Mouse (Mus musculus) MEL (cell line): ENCODE data around the gene Frat1. TPM values are rescaled to one million over a fixed set of nuclear protein-coding genes. Genes with fewer than 3 reads are reported as not detected.

Experiments
- DNase-seq: peaks from one replicate; pipeline ENCODE4 v3.0.0; 2011; ENCODE audit warnings: low read depth, low spot score
- H3K27ac ChIP-seq: 2 replicates; pipeline ENCODE4 v1.5.1; 2012; ENCODE audit warnings: low read depth, mild to moderate bottlenecking, control low read depth, low read length, moderate library complexity; ENCODE audit not compliant: control insufficient read depth
- H3K27me3 ChIP-seq, 2 experiments: fragments of 150-350 bp in 1 of 2; sonication (generic) in 1 of 2; 2 replicates each; pipeline ENCODE4 v1.6.1; 2012; ENCODE audit warnings: low read length in 2 of 2, mild to moderate bottlenecking in 2 of 2, improper control_type of control experiment in 1 of 2, moderate library complexity in 1 of 2; ENCODE audit not compliant: insufficient read depth in 2 of 2, control insufficient read depth in 1 of 2
- H3K36me3 ChIP-seq, 2 experiments: 2 replicates each; pipeline ENCODE4 v1.6.1; 2012 to 2014; ENCODE audit warnings: low read length in 2 of 2, improper control_type of control experiment in 1 of 2, inconsistent platforms in 1 of 2, mild to moderate bottlenecking in 1 of 2; ENCODE audit not compliant: insufficient read depth in 2 of 2, control insufficient read depth in 1 of 2
- H3K4me1 ChIP-seq, 2 experiments: fragments of 150-350 bp in 1 of 2; sonication (generic) in 1 of 2; 2 replicates each; pipeline ENCODE4 v1.6.1; 2012; ENCODE audit warnings: low read length in 2 of 2, improper control_type of control experiment in 1 of 2, mild to moderate bottlenecking in 1 of 2; ENCODE audit not compliant: insufficient read depth in 2 of 2, control insufficient read depth in 1 of 2
- H3K4me3 ChIP-seq, 2 experiments: fragments of 150-350 bp in 1 of 2; sonication (generic) in 1 of 2; 2 replicates each; pipeline ENCODE4 v1.5.1; 2012; ENCODE audit warnings: low read depth in 2 of 2, low read length in 2 of 2, mild to moderate bottlenecking in 2 of 2, moderate library complexity in 2 of 2, control low read depth in 1 of 2, improper control_type of control experiment in 1 of 2; ENCODE audit not compliant: control insufficient read depth in 1 of 2, insufficient read depth in 1 of 2
- H3K79me2 ChIP-seq: 2 replicates; pipeline ENCODE4 v1.6.1; 2012; ENCODE audit warnings: mild to moderate bottlenecking, low read length, moderate library complexity; ENCODE audit not compliant: control insufficient read depth, poor library complexity, insufficient read depth
- H3K9ac ChIP-seq: 2 replicates; pipeline ENCODE4 v1.6.1; 2012; ENCODE audit warnings: low read depth, mild to moderate bottlenecking, control low read depth, low read length, moderate library complexity; ENCODE audit not compliant: control insufficient read depth, poor library complexity, severe bottlenecking
- H3K9me3 ChIP-seq: fragments of 150-350 bp; sonication (generic); replicated peaks from 2 replicates; pipeline ENCODE4 v1.6.1; 2012; ENCODE audit warnings: mild to moderate bottlenecking, low read length, improper control_type of control experiment, moderate library complexity; ENCODE audit not compliant: insufficient read depth
- BHLHE40 ChIP-seq: IDR thresholded peaks from 2 replicates; pipeline ENCODE4 v1.6.1; 2012; ENCODE audit warnings: low read depth, mild to moderate bottlenecking, inconsistent platforms, low read length, improper control_type of control experiment, borderline replicate concordance
- CHD2 ChIP-seq: IDR thresholded peaks from 2 replicates; pipeline ENCODE4 v1.6.1; 2011; ENCODE audit warnings: low read length, improper control_type of control experiment
- CTCF ChIP-seq, 3 experiments: IDR thresholded peaks in 2 of 3; conservative IDR thresholded peaks in 1 of 3; 2 replicates each; pipeline ENCODE4 v1.5.1; 2011 to 2012; ENCODE audit warnings: low read length in 3 of 3, low read depth in 2 of 3, mild to moderate bottlenecking in 2 of 3, improper control_type of control experiment in 1 of 3, inconsistent platforms in 1 of 3, mixed read lengths in 1 of 3, moderate library complexity in 1 of 3; ENCODE audit not compliant: control insufficient read depth in 1 of 3, insufficient read depth in 1 of 3, poor library complexity in 1 of 3, severe bottlenecking in 1 of 3
- E2F4 ChIP-seq: IDR thresholded peaks from 2 replicates; pipeline ENCODE4 v1.6.1; 2011; ENCODE audit warnings: low read depth, low read length, improper control_type of control experiment, borderline replicate concordance
- EP300 ChIP-seq, 2 experiments: IDR thresholded peaks; 2 replicates each; pipeline ENCODE4 v1.6.1; 2011; ENCODE audit warnings: improper control_type of control experiment in 2 of 2, low read length in 2 of 2, low read depth in 1 of 2, mild to moderate bottlenecking in 1 of 2
- ETS1 ChIP-seq: IDR thresholded peaks from 2 replicates; pipeline ENCODE4 v1.6.1; 2012; ENCODE audit warnings: low read depth, mild to moderate bottlenecking, inconsistent platforms, low read length, improper control_type of control experiment, moderate library complexity
- JUND ChIP-seq: IDR thresholded peaks from 2 replicates; pipeline ENCODE4 v1.6.1; 2011; ENCODE audit warnings: low read depth, mild to moderate bottlenecking, improper control_type of control experiment, low read length
- MAZ ChIP-seq: IDR thresholded peaks from 2 replicates; pipeline ENCODE4 v1.6.1; 2012; ENCODE audit warnings: low read depth, mild to moderate bottlenecking, inconsistent platforms, low read length, improper control_type of control experiment
- MXI1 ChIP-seq: IDR thresholded peaks from 2 replicates; pipeline ENCODE4 v1.6.1; 2011; ENCODE audit warnings: mild to moderate bottlenecking, low read depth, low read length, improper control_type of control experiment
- POLR2A ChIP-seq, 2 experiments: IDR thresholded peaks; 2 replicates each; pipeline ENCODE4 v1.6.1; 2011 to 2012; ENCODE audit warnings: low read length in 2 of 2, mild to moderate bottlenecking in 2 of 2, control low read depth in 1 of 2, improper control_type of control experiment in 1 of 2, low read depth in 1 of 2, moderate library complexity in 1 of 2; ENCODE audit not compliant: control insufficient read depth in 1 of 2, insufficient read depth in 1 of 2, poor library complexity in 1 of 2
- POLR2AphosphoS2 ChIP-seq: IDR thresholded peaks from 2 replicates; pipeline ENCODE4 v1.6.1; 2011; ENCODE audit warnings: low read length, improper control_type of control experiment
- RAD21 ChIP-seq: IDR thresholded peaks from 2 replicates; pipeline ENCODE4 v1.6.1; 2011; ENCODE audit warnings: mild to moderate bottlenecking, low read depth, low read length, improper control_type of control experiment
- SIN3A ChIP-seq: IDR thresholded peaks from 2 replicates; pipeline ENCODE4 v1.6.1; 2012; ENCODE audit warnings: low read length, improper control_type of control experiment, inconsistent platforms
- SMC3 ChIP-seq: IDR thresholded peaks from 2 replicates; pipeline ENCODE4 v1.6.1; 2011; ENCODE audit warnings: low read depth, low read length, improper control_type of control experiment
- UBTF ChIP-seq: IDR thresholded peaks from 2 replicates; pipeline ENCODE4 v1.6.1; 2012; ENCODE audit warnings: low read depth, mild to moderate bottlenecking, inconsistent platforms, low read length, improper control_type of control experiment, moderate library complexity, borderline replicate concordance; ENCODE audit not compliant: insufficient read depth
- USF1 ChIP-seq: IDR thresholded peaks from 2 replicates; pipeline ENCODE4 v1.6.1; 2014; ENCODE audit warnings: low read depth, mild to moderate bottlenecking, inconsistent platforms, low read length, improper control_type of control experiment, moderate library complexity
- ZC3H11A ChIP-seq: IDR thresholded peaks from 2 replicates; pipeline ENCODE4 v1.6.1; 2012; ENCODE audit warnings: low read depth, mild to moderate bottlenecking, inconsistent platforms, low read length, improper control_type of control experiment
- polyA plus RNA-seq, 2 experiments: library from polyadenylated mRNA; stranded (reverse) in 1 of 2; unstranded in 1 of 2; fragments of >175 nt in 1 of 2; fragments of >200 nt in 1 of 2; gene quantifications; 2 replicates each; pipeline versions ENCODE4 v1.2.1 to v1.2.4; 2012; ENCODE audit warnings: low replicate concordance in 2 of 2, low read depth in 1 of 2; ENCODE audit not compliant: insufficient read length in 2 of 2, insufficient read depth in 1 of 2, missing spikeins in 1 of 2
- total RNA-seq: library from RNA; depleted of rRNA; stranded (reverse); fragments of 300-350 nt; gene quantifications from 2 replicates; pipeline ENCODE4 v1.2.3, GENCODE M21; 2012

Gene Frat1
- total and polyA plus RNA-seq, 3 experiments: 31.5 to 36.0 TPM; not detected in 1

DNA sequence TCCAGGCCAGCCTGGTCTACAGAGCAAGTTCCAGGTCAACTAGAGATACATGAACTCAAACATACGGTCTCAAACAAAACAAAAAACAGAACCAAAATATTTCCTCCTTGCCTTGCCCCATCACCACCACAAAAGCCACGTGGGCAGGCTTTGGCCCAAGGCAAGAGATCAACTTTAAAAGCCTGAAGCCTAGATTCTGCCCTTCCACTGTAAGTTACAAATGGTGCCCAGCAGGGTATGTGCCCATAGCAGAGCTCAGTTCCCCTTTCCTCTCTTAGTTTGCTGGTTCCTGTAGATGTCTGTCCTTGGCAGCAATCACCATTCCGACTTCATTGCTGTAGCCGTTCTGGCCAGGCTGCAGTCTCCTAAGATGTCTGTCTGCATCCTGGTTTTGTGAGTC is 12.9 kb downstream of the Frat1 start:
- Histone ChIP-seq H3K79me2 (peaks cover 37% of the 10 kb centered on the region), H3K9me3 (no peaks in the 10 kb centered on the region), H3K27me3 (no peaks in the 10 kb centered on the region), H3K27ac (peak overlapping the region; percentile 82; the same call in 1 of the 2 replicates), H3K4me1 (peaks cover 24 to 42% of the 10 kb centered on the region in 2 experiments), H3K4me3 (no peak overlapping the region), H3K9ac (no peak overlapping the region), H3K36me3 (peaks cover 0 to 45% of the 10 kb centered on the region in 2 experiments; a peak in 2 of 4 replicates)
- peak; percentile 6; the same call in 1 of the 2 replicates for TF ChIP-seq MXI1
- peak; percentile 10; the same call in 1 of the 2 replicates for TF ChIP-seq SIN3A
- 0 out of 2 replicates have a peak, but pooled peaks have one; percentile 24 for TF ChIP-seq USF1
- 0 out of 2 replicates have a peak, but pooled peaks have one; percentile 12 for TF ChIP-seq SMC3
- no peak for TF ChIP-seq MAZ
- no peak; a peak in 1 of 4 replicates for TF ChIP-seq POLR2A (IDR thresholded peaks at IDR 0.05; ENCODE audit: control insufficient read depth in 1 of 2, insufficient read depth in 1 of 2, low read depth in 1 of 2, low read length in 2 of 2, poor library complexity in 1 of 2)
- peak; percentile 67 for DNase-seq

- Histone ChIP-seq H3K9me3 (no peaks in the 10 kb centered on the region), H3K27me3 (no peaks in the 10 kb centered on the region), H3K9ac (no peak overlapping the region), H3K79me2 (peaks cover 38% of the 10 kb centered on the region), H3K4me3 (no peak overlapping the region), H3K36me3 (peaks cover 0 to 42% of the 10 kb centered on the region in 2 experiments; a peak in 2 of 4 replicates), H3K27ac (no peak overlapping the region), H3K4me1 (peaks cover 24 to 40% of the 10 kb centered on the region in 2 experiments)
- peak; percentile 59 for DNase-seq
- TF ChIP-seq ZC3H11A (peak; percentile 29), CHD2 (peak; percentile 64), JUND (no peak), ETS1 (0 out of 2 replicates have a peak, but pooled peaks have one; percentile 41), E2F4 (no peak), BHLHE40 (peak; percentile 49; the same call in 1 of the 2 replicates), POLR2AphosphoS2 (peak; percentile 17; the same call in 1 of the 2 replicates), UBTF (no peak), EP300 (IDR thresholded peaks at IDR 0.05; ENCODE audit: low read depth in 1 of 2, low read length in 2 of 2) (peak in 1 of 2 experiments; percentile 25; a peak in 1 of 4 replicates), SMC3 (peak; percentile 51; the same call in 1 of the 2 replicates), RAD21 (peak; percentile 45), CTCF (IDR thresholded peaks at IDR 0.05 in 2 of 3, conservative IDR thresholded peaks at IDR 0.05 in 1 of 3; ENCODE audit: control insufficient read depth in 1 of 3, insufficient read depth in 1 of 3, low read depth in 2 of 3, low read length in 3 of 3, poor library complexity in 1 of 3, severe bottlenecking in 1 of 3) (peak in 2 of 3 experiments; percentile 55 to 63; a peak in 5 of 6 replicates), MAZ (0 out of 2 replicates have a peak, but pooled peaks have one; percentile 64)
- TF ChIP-seq, all 39 proteins: peak for 10
Observed at GRCm38 (mm10) chr19:41844345-41844744, 14.6 kb downstream of the Frat1 start.
